Mouse (Mus musculus) G1E (cell line): ENCODE measurements around the gene Iba57.

ENCODE experiments used
- CTCF ChIP-seq: IDR thresholded peaks from 2 replicates; pipeline ENCODE4 v1.5.1; 2012; ENCODE audit warnings: low read depth, low read length, inconsistent platforms, mixed read lengths
- GATA1 ChIP-seq: IDR thresholded peaks from 2 replicates; pipeline ENCODE4 v1.6.1; 2012; ENCODE audit warnings: borderline replicate concordance, low read length, inconsistent platforms, mixed read lengths
- GATA2 ChIP-seq: IDR thresholded peaks from 2 replicates; pipeline ENCODE4 v1.6.1; 2012; ENCODE audit warnings: low read depth, low read length, inconsistent platforms, borderline replicate concordance
- POLR2AphosphoS5 ChIP-seq: IDR thresholded peaks from 2 replicates; pipeline ENCODE4 v1.6.1; 2012; ENCODE audit warnings: low read depth, low read length, inconsistent platforms; ENCODE audit not compliant: insufficient replicate concordance
- TAL1 ChIP-seq: conservative IDR thresholded peaks from 2 replicates; pipeline ENCODE4 v1.6.1; 2012; ENCODE audit warnings: low read depth, low read length, inconsistent platforms, mixed read lengths

GRCm38 (mm10) chr11:59163255-59164236, at the start of gene Iba57:
- TF ChIP-seq CTCF (no peak), GATA1 (no peak), TAL1 (no peak; the same call in 1 of the 2 replicates), POLR2AphosphoS5 (no peak), GATA2 (no peak)
